In genomic region chr10:69918461-69919151, GRCm38 (mm10) we compare ENCODE assay signal across 17 mouse cellular contexts.
"Had no signal": no experiment of that assay in that cellular context is flagged by ENCODE, and none has a peak within 500 bp of the region (broad histone marks: within the 10 kb centered on the region; RNA-seq: fewer than 3 reads in every experiment).

No protein-coding gene starts in this region.

- H3K4me2 ChIP-seq: limb, embryonic 12.5 days; limb, embryonic 15.5 days; liver, embryonic 11.5 days; lung, embryonic 14.5 days; midbrain, embryonic 13.5 days had no signal

- H3K4me1 ChIP-seq: midbrain, embryonic 13.5 days had no signal

- H3K4me3 ChIP-seq: limb, embryonic 12.5 days; limb, embryonic 15.5 days; midbrain, embryonic 13.5 days had no signal

- H3K27me3 ChIP-seq: limb, embryonic 12.5 days; limb, embryonic 15.5 days; midbrain, embryonic 13.5 days had no signal

- H3K9ac ChIP-seq: limb, embryonic 12.5 days; limb, embryonic 15.5 days; liver, embryonic 14.5 days; liver, postnatal 0 days; lung, embryonic 14.5 days; midbrain, embryonic 13.5 days had no signal

- DNase-seq: kidney, adult 9 months; kidney, postnatal 14 days; kidney, postnatal 4 days; left cerebral cortex, postnatal 4 days; liver, postnatal 0 days; lung, embryonic 14.5 days; right cerebral cortex, postnatal 4 days; thymus, adult 2 months; thymus, postnatal 14 days; thymus, postnatal 4 days had no signal

- H3K27ac ChIP-seq: limb, embryonic 12.5 days; limb, embryonic 15.5 days; liver, embryonic 14.5 days; macrophage; midbrain, embryonic 13.5 days; stomach, postnatal 0 days had no signal

- H3K36me3 ChIP-seq: limb, embryonic 12.5 days; limb, embryonic 15.5 days had no signal

- H3K9me3 ChIP-seq: limb, embryonic 12.5 days; limb, embryonic 15.5 days; midbrain, embryonic 13.5 days had no signal

- ATAC-seq: liver, postnatal 0 days; midbrain, embryonic 13.5 days had no signal
